Mouse (Mus musculus): ENCODE measurements around the gene Churc1. TPM values are rescaled to one million over a fixed set of nuclear protein-coding genes. Genes with fewer than 3 reads are reported as not detected.

Gene Churc1
- total RNA-seq, 4 experiments from 2014 or later, result 58.2 to 63.8 (median 60.9) TPM

Other genes starting within 250 kb of the Churc1 start
- 1 to 10 TPM; 3.6 to 5.6 (median 4.2) TPM for gene Plekhg3, start 234.6 kb upstream of the Churc1 start, total RNA-seq (2022)
- gene Sptb, start 55.0 kb upstream of the Churc1 start, total RNA-seq (2022), result 100 to 1,000 TPM; 167 to 183 (median 176) TPM
- 10 to 100 TPM; 10.4 to 12.0 (median 11.6) TPM for gene Fntb, start 51 bp downstream of the Churc1 start, total RNA-seq (2022)
- not detected for gene Gpx2, start 30.0 kb downstream of the Churc1 start, total RNA-seq (2022)
- gene Rab15, start 57.4 kb downstream of the Churc1 start, total RNA-seq (2022), result 1 to 10 TPM in 3 of 4 experiments, under 1 TPM in 1; 0.92 to 2.6 (median 1.6) TPM
- 10 to 100 TPM; 27.0 to 40.6 (median 31.6) TPM for gene Max, start 196.7 kb downstream of the Churc1 start, total RNA-seq (2022)

All from gastrocnemius, adult 8-10 months (tissue).